Mouse (Mus musculus) spleen, adult 2 months (tissue): ENCODE data around the gene Rspry1.

Source experiments
- CTCF ChIP-seq: fragments of 200-500 bp; IDR thresholded peaks from 2 replicates; pipeline ENCODE4 v1.5.1; 2011; ENCODE audit warnings: mild to moderate bottlenecking, inconsistent platforms; ENCODE audit not compliant: insufficient read depth, insufficient read length, insufficient replicate concordance; ENCODE audit errors: extremely low read depth
- POLR2A ChIP-seq: fragments of 200-500 bp; IDR thresholded peaks from 2 replicates; pipeline ENCODE4 v1.6.1; 2011; ENCODE audit warnings: low read depth, low read length, inconsistent platforms

- TF ChIP-seq POLR2A (no peak), CTCF (no peak)
Observed at GRCm38 (mm10) chr8:94682732-94683524, 81.2 kb downstream of the Rspry1 start.
